Mouse (Mus musculus): ENCODE measurements at regions not wholly inside any gene's neighbourhood (a gene's known extent, or its start where the extent isn't known, plus 50 kb on each side); places are given as distances from the start of the nearest gene placed in this dataset.
"Not testable (repeated sequence)": the region's sequence is repeated elsewhere in the genome, so short reads cannot be mapped to it uniquely, and the experiment has no call there.

DNA sequence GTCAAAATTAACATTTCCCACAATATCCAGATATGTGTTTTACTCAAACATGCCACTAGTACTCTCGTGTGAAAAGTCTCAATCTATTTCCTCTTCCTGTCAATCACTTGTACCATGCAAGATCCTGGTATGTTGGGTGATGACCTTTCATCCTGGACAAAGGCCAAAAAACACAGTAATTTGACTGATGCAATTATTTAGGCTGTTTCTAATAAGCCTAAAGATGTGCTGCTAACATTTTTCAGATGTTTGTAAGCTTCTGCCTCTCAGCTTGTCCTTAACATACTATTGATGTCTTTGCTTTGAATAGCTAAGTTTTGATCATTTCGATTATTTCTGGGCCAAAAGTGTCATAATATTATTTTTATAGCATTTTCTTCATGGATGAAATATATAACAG is 418.4 kb upstream of the Arrdc4 start:
- no peak for DNase-seq (ENCODE audit: low spot score)

DNA sequence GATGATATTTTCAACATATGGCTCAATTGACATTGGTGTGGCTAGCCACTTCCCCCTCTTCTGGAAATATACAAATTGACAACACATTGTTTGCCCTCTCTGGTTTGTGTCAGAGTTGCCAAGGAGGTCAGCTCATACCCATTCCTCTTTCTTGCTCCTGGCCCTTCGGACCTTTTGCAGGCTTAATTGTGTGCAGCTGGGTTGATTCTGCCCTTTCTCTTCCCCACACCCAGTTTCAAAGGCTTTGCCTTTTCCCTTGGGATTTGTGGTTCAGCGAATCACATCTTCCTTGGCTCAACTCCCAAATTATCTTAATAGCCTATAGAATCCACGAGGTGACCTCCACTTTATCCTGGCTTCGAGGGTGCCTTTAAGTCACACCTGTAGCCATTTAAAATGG is 412.9 kb upstream of the Arrdc4 start:
- no peak for DNase-seq (ENCODE audit: low spot score)

DNA sequence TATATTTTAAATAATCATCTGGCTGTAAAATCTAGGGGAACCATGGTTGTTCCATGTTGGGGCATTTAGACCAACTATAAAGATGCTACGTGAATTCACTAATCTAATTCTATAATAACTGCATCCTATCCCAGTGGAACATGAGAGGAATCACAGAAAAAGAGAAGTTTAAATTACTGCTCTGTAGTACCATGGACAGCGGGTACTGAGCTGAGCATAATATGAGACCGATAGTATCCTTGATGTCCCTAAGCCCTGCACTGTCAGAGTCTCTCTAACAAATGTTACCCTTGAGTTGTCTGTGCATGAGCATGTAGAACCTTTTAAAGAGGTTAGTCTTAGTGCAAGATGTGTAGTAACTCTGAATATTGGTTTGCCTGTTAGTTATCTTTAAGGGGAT is 393.3 kb upstream of the Arrdc4 start:
- DNase-seq (ENCODE audit: low spot score) = no peak

DNA sequence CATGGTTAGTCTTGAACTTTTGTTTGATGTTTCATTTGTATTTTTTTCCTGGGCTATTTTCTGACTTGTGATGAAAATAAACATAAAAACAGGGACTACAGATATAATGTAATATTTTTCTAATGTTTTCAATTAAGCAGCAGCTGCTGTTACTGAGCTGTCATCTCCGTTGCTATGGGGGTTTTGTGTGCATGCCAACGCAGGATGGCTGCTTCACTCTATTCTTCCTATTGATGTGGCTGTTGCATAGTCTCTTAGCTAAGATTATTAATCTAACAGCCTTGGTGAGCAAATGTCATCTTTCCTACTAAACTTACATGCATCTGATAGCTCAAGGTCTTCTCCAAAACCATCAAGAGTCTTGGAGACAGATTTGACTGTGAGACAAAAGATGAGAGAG is 384.4 kb upstream of the Arrdc4 start:
- no peak for DNase-seq (ENCODE audit: low spot score)

DNA sequence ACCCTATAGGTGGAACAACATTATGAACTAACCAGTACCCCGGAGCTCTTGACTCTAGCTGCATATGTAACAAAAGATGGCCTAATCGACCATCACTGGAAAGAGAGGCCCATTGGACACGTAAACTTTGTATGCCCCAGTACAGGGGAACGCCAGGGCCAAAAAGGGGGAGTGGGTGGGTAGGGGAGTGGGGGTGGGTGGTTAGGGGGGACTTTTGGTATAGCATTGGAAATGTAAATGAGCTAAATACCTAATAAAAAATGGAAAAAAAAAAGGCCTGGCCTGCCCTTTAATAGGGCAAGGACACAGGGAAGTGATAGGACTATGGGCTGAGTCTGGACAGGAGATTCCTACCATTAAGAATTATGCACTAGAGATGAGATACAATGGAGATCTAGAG is 352.7 kb upstream of the Arrdc4 start:
- not testable (repeated sequence) for DNase-seq (ENCODE audit: low spot score)

DNA sequence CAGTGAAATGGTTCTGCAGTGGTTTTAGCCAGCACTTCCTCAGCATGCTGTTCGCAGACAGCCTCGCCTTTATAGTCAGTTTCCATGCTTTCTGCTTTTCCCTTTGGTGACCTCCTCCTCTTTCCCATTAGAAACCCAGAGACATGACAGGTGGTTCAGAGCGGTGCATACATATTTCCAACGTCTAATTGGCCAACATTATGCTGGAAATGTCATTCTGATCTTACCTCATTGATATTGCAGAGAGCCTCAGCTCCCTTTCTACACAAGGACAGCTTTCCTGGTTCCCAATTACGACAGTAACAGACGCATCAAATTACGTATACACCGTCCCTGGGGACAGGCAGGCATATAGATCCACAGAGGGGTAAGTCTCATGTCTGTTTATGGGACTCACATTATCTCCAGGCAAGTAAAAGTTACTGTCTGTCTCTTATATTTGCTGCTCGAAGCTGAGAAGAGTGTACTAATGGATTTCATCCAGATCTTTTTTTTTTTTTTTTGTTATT is 348.6 kb upstream of the Arrdc4 start:
- DNase-seq (ENCODE audit: low spot score) = no peak

DNA sequence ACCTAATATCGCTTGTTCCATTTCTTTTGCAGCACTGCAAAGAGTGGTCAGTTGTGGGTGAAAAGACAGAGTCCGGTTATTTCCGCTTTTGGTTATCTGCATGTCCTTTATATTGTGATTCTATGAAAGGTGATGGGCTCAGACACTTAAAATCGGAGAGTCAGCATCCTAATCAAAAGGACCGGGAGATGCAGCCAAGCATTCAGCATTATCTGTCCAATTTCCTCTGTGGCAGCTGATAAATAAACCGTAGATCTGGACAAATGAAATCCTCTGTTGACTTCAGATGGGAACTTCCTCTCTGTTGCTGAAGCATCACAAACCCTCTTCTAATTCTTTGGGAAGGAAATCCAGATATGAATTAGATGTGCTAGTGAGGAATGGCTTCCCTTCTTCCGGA is 325.7 kb upstream of the Arrdc4 start:
- DNase-seq (ENCODE audit: low spot score) = no peak

DNA sequence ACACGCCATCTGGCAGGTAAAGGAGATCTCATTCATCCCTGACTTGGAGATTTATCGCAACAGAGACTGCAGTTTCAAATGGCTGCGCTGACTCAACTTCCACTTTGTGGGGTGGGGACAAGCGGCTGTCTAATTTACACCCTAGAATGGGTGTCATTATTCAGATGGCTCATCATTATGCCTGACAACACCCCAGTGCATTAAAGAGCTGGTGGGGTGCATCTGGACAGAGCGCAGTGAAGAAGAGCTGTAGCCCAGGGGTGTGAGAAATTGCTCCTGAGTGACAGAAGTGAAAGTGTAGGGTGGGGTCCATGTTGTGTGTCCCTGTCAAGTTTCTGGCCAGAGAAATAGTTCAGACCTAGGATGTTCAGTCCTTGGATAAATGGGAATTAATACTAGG is 314.0 kb upstream of the Arrdc4 start:
- DNase-seq (ENCODE audit: low spot score) = no peak

DNA sequence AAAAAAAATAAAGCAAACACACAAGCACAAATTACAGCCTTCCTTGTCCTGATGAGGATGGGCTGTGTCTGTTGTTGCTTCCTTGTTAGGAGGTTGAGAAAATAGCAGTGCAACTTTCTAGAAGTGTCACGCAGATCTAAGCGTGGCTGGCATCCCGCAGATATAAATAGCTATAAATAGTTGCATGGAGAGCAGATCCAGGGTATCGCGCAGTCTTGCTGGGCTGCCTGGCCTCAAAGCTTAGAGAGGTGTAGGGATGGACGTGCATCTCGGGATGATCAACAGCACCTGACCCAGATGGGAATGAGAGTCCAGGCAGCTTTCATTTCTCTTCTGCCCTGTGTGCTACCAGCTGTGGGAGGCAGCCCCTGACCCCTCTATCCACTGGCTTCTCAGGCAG is 313.5 kb upstream of the Arrdc4 start:
- DNase-seq (ENCODE audit: low spot score) = no peak

DNA sequence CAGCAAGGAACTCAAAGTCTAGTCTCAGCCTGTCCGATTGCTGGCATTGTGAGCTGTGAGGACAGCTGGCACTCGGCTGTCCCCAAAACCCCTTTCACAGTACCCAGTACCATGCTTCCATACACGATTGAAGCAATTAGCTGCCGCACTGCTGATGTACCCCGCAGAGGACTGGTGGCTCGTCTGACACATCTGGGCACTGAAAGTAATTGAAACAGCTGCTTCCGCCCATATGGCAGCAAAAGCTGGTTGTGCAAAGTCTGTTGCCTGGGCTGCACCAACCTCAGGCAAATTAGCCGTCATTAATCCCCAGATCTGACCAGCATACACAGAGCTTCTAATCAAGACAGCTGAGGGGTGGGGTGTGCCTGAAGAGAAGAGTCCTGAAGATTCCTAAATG is 313.1 kb upstream of the Arrdc4 start:
- DNase-seq (ENCODE audit: low spot score) = no peak

DNA sequence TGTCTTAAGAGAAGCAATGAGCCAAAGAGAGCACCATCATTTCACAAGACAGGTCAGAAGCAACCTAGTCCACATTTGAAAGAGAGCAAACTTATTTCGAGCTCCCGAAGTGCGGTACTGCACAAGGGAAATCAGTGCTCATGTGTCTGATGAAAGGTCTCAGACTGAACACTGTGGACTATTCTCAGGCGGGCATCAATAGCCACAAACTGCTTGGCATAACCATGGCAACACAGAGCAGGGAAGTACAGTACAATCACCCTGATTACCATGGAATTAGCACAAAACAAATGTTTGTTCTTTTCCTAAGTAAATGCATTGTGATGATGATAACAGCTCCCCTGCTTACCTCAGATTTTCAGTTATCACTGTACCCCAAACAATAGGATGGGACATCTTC is 312.2 kb upstream of the Arrdc4 start:
- DNase-seq (ENCODE audit: low spot score) = no peak

DNA sequence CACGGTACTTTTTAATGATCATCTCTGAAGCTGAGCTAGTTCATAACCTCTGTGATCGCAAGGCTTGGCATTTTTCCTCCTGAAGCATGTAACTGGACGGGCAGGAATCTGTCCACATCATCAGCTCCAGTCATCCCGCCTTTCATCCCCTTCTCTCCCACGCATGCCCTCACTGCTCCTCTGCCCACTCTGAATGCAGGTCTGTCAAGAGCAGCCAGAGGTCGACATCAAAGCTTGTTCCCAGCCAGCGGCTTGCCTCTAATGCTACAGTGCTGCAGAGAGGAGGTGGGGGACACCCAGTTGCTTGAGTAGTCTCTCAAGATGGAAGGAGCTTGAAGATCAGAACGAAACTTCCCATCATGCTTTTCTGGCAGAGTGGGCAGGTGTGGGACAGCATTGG is 267.5 kb upstream of the Arrdc4 start:
- DNase-seq (ENCODE audit: low spot score) = no peak

DNA sequence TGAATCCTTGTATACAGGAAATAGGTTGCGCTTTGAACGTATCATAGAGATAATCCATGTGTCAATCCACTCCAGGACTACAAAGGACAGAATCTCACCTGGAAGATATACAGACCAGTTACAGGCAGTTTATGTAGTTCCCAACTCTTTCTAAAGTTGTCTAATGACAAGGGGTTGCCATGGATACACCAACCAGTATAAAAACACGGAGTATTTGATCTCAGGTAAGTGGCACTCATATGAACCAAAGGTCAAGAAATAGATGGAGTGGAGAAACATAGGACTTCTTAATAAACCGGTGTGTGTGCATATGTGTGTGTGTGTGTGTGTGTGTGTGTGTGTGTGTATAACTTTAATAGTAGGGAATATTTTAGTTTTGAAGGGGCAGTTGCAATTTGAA is 266.0 kb upstream of the Arrdc4 start:
- DNase-seq (ENCODE audit: low spot score) = no peak

DNA sequence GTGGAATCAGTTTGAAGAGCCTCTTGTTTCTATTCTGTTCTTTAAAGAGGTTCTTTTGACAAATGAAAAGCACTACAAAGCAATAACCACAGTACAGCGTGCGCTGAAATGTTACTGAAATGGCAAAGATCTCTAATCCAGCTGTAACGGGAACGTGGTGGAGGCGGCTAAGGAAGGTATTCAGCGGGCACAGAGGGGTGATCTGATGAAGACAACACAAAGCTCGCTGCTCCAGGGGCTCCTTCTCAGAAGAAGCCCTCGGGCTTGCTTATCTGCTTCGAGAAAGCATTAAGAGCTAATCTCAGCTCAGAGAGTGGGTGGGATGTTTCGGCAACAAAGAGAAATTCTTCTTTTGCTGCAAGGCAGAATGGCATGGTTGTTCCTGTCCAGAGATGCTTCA is 258.2 kb upstream of the Arrdc4 start:
- DNase-seq (ENCODE audit: low spot score) = no peak

DNA sequence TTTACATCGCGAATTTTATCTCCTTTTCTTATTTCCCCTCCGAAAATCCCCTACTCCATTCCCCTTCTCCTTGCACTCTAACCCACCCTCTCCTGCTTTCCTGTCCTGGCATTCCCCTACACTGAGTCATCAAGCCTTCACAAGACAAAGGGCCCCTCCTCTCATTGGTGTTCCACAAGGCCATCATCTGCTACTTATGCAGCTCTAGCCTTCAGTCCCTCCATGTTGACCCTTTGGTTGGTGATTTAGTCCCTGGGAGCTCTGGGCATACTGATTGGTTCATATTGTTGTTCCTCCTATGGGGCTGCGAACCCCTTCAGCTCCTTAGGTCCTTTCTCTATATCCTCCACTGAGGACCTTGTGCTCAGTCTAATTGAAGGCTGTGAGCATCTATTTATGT is 239.0 kb upstream of the Arrdc4 start:
- no peak for DNase-seq (ENCODE audit: low spot score)

DNA sequence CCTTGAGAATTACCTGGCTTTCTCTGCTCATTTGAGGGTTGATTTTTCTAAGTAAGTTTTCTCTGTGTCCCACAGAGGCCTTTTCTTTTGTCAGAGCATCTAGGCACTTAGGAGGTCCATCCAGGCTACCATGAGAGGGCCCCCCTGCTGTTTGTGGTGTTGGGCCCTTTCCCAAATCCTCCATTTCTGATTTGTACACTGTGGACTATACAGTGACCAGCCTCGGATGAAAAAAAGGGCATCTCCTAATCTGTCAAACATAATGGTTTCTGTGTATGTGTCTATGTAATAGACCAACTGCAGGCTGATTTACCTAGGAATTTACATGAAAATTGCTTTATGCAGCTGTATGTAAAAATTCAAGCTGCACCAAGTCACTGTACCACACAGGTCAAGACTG is 234.9 kb upstream of the Arrdc4 start:
- DNase-seq (ENCODE audit: low spot score) = no peak

DNA sequence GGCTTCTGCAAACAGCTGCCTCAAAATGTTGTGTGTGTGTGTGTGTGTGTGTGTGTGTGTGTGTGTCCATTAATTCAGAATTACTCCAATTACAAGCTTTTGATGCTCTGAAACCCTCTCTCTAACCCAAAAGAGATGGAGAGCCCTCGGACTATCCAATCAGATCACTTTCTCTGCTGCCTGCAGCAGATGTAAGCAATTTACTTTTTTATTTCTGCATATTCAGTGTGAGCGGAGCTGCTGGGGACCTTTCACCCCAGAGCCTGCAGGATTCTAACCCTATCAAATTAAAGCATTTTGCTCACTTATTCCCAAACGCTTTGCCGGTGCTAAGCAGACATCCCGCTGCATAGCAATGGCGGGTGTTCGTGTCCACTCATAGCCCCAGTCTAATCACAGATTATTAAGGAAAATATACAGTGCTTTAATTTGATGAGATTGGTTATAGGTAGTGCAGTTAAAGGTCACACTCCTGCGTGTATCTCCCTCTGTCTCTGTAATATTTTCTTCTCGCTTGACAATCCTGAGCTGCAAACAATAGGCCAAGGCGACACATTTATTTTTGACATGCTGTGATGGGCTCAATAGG is 234.0 kb upstream of the Arrdc4 start:
- DNase-seq (ENCODE audit: low spot score) = no peak

DNA sequence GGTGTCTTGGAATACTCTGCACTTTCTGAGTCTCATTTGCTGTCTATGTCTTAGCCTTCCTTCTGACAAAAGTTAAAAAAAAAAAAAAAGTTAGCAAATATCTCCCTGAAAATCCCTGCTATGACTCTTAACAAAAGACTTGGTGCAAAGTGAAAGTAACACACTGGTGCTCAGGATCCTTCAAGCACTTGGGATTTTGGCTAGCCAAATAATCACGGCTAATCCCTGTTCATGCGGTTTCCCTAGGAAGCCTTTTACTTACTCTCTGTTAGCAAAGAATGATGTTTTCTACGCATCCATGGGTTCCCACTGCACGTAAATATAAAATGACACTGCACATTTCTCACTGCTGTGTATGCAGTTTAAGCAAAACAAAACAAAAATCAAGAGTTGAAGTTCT is 229.5 kb upstream of the Arrdc4 start:
- no peak for DNase-seq (ENCODE audit: low spot score)

DNA sequence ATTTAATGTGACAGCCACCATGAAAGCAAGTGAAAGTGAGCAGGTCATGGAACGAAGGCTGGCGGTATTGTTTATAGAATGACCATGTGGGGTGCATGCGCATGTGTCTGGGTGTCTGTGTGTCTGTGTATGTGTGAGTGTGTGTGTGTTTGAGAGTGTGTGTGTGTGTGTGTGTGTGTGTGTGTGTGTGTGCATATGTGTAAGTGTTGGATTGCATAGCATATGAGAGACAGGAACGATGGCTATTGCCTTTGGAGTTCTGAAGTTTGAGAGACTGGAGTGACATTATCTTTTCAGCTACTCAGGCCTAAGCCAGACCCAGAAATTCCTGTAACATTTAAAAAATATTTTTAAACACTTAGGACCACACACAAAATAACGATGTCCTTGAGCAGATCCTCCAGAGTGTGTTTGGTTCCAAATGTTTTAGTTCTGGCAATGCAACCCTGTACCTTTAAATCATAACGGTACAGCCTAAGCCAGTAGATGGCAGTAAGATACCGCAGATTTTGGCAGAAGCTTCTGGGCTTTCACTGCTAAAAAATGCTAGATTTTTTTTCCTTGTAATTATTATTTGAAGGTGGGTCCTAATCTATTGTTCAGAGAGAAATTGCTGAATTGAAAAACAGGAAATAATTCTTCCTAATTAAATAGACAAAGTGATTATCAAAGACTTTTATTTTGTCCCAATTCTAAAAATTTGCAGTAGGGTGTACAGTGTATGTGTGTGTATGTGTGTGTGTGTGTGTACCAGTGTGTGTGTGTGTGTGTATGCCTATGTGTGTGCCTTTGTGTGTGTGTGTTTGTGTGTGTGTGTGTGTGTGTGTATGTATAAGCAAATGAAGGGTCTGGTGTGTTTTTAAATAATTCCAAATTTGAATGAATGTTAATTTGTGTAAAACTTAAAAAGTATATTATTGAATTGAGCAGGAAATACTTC is 228.0 kb upstream of the Arrdc4 start:
- DNase-seq (ENCODE audit: low spot score) = no peak

DNA sequence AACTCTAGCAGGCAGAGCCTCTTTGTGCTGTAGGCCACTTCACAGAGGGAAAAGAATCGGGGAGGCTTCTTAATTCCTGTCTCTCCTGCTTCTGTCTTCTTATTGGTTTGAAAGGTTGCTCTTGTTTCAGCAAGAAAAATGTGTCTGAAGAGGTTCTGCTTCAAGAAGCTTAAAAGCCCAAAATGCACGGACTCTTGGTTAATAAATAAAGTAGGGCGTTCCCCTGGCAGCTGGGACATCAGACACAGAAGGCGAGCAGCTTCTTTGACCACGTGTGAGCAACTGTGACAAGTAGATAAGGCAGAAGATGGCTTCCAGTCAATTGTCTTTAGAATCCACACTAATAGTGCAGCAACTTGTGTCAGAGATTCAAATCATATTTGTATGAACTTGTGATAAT is 226.9 kb upstream of the Arrdc4 start:
- no peak for DNase-seq (ENCODE audit: low spot score)

DNA sequence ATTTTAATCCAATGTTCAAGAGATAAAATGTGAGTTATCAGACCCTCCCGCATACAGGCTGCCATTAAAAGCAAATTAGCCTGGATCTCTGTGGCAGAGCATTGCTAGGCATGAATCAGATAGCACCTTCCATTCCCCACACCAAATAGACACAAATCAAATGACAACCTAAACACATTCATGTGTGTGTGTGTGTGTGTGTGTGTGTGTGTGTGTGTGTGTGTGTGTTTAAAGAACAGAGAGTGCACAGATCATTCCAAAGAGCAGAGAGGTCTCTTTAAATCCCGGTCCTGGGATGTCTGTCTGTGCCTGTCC is 226.5 kb upstream of the Arrdc4 start:
- DNase-seq (ENCODE audit: low spot score) = no peak

DNA sequence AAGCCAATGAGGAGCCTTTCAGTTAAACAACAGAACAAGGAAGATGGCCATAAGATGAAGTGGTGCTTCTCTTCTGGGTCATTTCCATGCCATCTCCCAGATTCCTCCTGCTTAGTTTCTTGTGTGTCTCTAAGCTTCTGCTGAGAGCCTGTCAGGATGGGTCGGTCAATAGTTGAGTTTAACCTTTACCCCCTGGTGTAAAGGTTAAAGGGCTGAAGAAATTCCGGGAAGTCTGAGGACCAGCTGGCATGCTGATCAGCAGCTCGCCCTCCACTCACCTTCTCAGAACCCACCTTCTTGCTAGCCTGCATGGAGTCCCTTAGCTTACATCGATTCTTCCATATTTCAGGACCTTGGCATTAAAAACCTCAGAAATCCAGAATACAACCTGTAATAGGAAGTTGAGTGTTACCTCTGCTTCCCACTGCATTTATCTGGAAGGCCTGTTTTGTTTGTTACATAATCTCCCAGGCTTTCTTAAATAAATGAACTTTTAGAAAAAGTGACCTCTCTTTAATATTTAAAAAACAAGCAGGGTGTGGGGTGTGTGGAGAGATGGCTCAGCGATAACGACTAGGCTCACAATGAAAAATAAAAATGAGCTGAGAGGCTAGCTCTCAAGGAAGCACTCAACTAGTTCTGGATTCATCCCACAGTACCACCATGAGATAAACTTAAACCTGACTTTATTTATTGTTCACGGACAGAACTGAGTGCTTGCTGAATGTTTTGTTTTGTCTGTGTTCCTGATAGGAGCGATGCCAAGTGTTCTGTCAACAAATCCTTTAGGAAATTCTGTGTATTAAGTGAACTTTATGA is 225.9 kb upstream of the Arrdc4 start:
- no peak for DNase-seq (ENCODE audit: low spot score)

Measured in spleen, adult 12 weeks (tissue).